Mouse (Mus musculus) heart, adult 2 months (tissue): ENCODE measurements at regions not wholly inside any gene's neighbourhood (a gene's known extent, or its start where the extent isn't known, plus 50 kb on each side); places are given as distances from the start of the nearest gene placed in this dataset.

ENCODE experiments used
- CTCF ChIP-seq: fragments of 200-600 bp; IDR thresholded peaks from 2 replicates; pipeline ENCODE4 v1.8.1; 2022; ENCODE audit warnings: antibody characterized with exemption, mild to moderate bottlenecking, moderate library complexity
- EP300 ChIP-seq: fragments of 200-500 bp; IDR thresholded peaks from 2 replicates; pipeline ENCODE4 v1.6.1; 2011; ENCODE audit warnings: low read depth, low read length, control low read depth; ENCODE audit not compliant: insufficient read depth

GRCm38 (mm10) chr1:65681960-65682359 is 244.4 kb upstream of the Crygf start:
- TF ChIP-seq CTCF (no peak), EP300 (no peak)
